Mouse (Mus musculus): ENCODE measurements at regions not wholly inside any gene's neighbourhood (a gene's known extent, or its start where the extent isn't known, plus 50 kb on each side); places are given as distances from the start of the nearest gene placed in this dataset.

DNA sequence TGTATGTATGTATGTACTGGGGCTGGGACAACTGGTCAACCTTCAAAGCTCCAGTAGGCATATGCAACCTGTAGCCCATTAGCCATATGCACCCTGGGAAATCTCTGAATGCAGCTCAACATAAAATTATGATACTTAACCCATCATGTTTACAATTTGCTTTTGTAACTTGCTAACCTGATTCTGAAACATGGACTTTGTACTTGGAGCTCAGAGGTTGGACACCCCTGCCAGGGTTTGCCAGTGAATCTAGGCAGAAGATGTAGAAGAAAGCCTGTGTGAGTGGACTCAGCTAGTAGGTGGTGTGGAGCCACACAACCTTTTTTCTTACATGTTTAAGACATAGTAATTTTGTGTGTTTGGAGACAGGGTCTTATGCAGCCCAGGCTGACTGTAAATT is 248.7 kb upstream of the Tle3 start:
- Histone ChIP-seq H3K27me3 (replicated peaks; ENCODE audit: control insufficient read depth, insufficient read depth, low read length) (no peaks in the 10 kb centered on the region), H3K4me3 (ENCODE audit: low read depth, low read length) (no peak overlapping the region), H3K27ac (ENCODE audit: low read depth, low read length) (no peak overlapping the region), H3K36me3 (ENCODE audit: control insufficient read depth, insufficient read depth, low read length) (no peaks in the 10 kb centered on the region), H3K4me1 (ENCODE audit: control insufficient read depth, insufficient read depth, low read length) (peaks cover 2% of the 10 kb centered on the region; the same call in 1 of the 2 replicates), H3K9me3 (replicated peaks; ENCODE audit: control insufficient read depth, low read length) (no peaks in the 10 kb centered on the region), H3K4me2 (ENCODE audit: low read length) (no peak overlapping the region), H3K9ac (ENCODE audit: low read length) (no peak overlapping the region)
- ATAC-seq (no peak), DNase-seq (ENCODE audit: low spot score) (no peak)

DNA sequence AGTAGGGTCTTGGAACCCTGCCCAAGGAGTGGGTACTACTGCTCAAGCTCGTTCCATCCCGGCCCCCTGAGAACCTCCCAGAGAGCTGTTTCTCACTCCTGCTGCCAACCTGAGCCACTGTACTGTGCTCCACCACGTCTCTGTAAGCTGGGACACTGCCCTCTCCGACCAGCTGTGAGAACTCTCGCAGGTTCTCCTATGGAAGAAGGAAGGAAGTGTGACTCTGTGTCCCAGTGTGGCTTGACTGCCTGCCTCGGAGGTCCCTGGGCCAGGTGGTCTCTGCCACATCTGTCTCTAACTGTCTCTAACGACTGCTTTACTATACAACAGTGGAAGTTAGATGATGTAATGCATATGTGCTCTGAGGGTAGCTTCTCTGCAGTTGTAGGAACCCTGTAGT is 246.4 kb upstream of the Tle3 start:
- H3K27me3 ChIP-seq (replicated peaks; ENCODE audit: control insufficient read depth, insufficient read depth, low read length) = no peaks in the 10 kb centered on the region
- 56% methylated on average over 7 of the region's 7 CpGs for WGBS
- no peak for DNase-seq (ENCODE audit: low spot score)

DNA sequence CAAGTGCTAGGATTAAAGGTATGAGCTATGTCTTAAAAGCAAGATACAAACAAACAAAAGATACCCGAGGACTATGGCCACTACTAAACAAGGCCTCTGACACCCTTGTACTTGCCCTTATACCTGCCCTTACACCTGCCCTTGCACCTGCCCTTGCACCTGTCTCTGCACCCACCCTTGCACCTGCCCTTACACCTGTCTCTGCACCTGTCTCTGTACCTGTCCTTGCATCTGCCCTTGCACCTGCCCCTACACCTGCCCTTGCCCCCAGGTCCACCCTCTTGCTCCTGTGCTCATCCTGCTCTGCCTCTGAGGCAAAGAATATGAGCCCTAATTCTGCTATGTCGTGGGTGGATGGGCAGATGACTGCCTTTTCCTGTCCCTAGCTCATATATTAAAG is 244.1 kb upstream of the Tle3 start:
- H3K36me3 ChIP-seq (ENCODE audit: control insufficient read depth, insufficient read depth, low read length) = no peaks in the 10 kb centered on the region
- ATAC-seq = no peak
- H3K27me3 ChIP-seq (replicated peaks; ENCODE audit: control insufficient read depth, insufficient read depth, low read length) = no peaks in the 10 kb centered on the region
- 75% methylated on average over 2 of the region's 2 CpGs for WGBS
- H3K9me3 ChIP-seq (replicated peaks; ENCODE audit: control insufficient read depth, low read length) = no peaks in the 10 kb centered on the region
- H3K4me3 ChIP-seq (ENCODE audit: low read depth, low read length) = no peak overlapping the region
- no peak overlapping the region for H3K27ac ChIP-seq (ENCODE audit: low read depth, low read length)
- no peak overlapping the region for H3K4me2 ChIP-seq (ENCODE audit: low read length)
- H3K4me1 ChIP-seq (ENCODE audit: control insufficient read depth, insufficient read depth, low read length) = no peaks in the 10 kb centered on the region
- DNase-seq (ENCODE audit: low spot score) = no peak
- no peak overlapping the region for H3K9ac ChIP-seq (ENCODE audit: low read length)

More for the DNA sequence above, 246.4 kb upstream of the Tle3 start:
- no peaks in the 10 kb centered on the region for H3K36me3 ChIP-seq (ENCODE audit: control insufficient read depth, insufficient read depth, low read length)
- H3K4me1 ChIP-seq (ENCODE audit: control insufficient read depth, insufficient read depth, low read length) = peaks cover 2% of the 10 kb centered on the region; the same call in 1 of the 2 replicates
- H3K9me3 ChIP-seq (replicated peaks; ENCODE audit: control insufficient read depth, low read length) = no peaks in the 10 kb centered on the region
- no peak overlapping the region for H3K4me3 ChIP-seq (ENCODE audit: low read depth, low read length)
- no peak overlapping the region for H3K4me2 ChIP-seq (ENCODE audit: low read length)
- no peak for ATAC-seq
- no peak overlapping the region for H3K9ac ChIP-seq (ENCODE audit: low read length)
- no peak overlapping the region for H3K27ac ChIP-seq (ENCODE audit: low read depth, low read length)

DNA sequence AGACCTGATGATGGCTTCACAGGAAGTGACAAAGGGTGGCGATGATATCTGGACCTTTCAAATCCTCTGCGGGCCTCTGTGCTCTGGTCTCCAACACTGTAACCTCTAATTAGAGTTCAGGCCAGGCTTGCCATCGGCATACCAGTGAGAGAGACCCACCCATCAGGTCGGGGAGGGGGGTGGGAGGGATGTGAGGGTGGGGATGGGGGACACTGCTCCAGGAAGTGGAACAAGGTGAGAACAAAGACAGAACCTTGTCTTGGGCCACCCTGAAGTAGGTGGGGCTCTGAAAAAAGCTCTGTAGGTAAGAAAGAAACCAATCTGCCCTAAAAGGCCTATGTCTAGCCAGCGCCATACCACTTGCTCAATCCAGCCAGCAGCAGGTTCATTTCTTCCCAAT is 243.0 kb upstream of the Tle3 start:
- no peaks in the 10 kb centered on the region for H3K36me3 ChIP-seq (ENCODE audit: control insufficient read depth, insufficient read depth, low read length)
- ATAC-seq (no peak), DNase-seq (ENCODE audit: low spot score) (no peak)
- H3K4me2 ChIP-seq (ENCODE audit: low read length) = no peak overlapping the region
- H3K27ac ChIP-seq (ENCODE audit: low read depth, low read length) = no peak overlapping the region
- no peaks in the 10 kb centered on the region for H3K4me1 ChIP-seq (ENCODE audit: control insufficient read depth, insufficient read depth, low read length)
- H3K9me3 ChIP-seq (replicated peaks; ENCODE audit: control insufficient read depth, low read length) = no peaks in the 10 kb centered on the region
- H3K27me3 ChIP-seq (replicated peaks; ENCODE audit: control insufficient read depth, insufficient read depth, low read length) = no peaks in the 10 kb centered on the region
- H3K4me3 ChIP-seq (ENCODE audit: low read depth, low read length) = no peak overlapping the region
- 79% methylated on average over 5 of the region's 5 CpGs for WGBS
- no peak overlapping the region for H3K9ac ChIP-seq (ENCODE audit: low read length)

DNA sequence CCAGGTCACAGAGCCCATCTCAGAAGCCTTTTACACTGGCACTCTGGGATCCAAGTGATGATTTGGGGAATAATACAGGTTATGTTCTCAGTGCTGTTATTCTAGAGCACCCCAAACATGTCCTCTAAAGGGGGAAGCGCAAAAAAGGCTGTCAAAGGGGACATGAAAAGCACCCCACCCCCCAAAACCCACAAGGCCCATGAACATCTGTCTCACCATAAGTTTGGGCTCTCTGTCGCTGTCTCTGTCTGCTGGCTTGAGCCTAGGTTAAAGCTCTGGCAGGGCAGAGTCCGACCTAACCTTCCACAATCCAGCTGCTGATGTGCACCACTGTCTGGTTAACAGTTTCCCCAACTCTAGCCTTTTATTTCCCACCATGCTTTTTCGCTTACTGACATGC is 241.3 kb upstream of the Tle3 start:
- H3K4me3 ChIP-seq (ENCODE audit: low read depth, low read length) = no peak overlapping the region

DNA sequence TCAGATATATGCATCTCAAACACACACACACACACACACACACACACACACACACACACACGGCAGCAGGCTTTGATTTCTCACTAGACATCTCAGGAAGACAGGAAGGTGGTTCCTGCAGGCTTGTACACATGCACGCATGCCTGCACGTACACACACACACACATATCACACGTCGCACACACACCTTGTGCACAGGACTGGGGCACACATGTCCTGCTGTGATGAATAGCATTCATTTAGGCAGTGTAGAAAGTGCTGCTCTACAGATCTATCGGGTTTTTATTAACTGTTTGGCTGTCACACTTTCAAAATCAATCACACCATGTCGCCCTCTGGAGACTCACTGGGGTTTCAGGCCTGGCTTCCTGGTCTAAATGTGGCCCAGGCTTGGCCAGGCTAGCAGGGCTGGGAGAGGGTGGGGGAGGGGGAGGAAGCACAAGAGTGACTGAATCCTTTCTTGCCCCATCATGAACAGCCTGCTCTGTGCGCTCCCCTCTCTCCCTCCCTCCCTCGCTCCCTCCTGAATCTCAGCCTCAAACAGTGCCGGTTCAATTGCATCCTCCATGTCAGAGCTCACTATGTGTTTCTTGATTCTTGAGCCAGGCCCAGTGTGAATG is 236.8 kb upstream of the Tle3 start:
- no peak overlapping the region for H3K4me3 ChIP-seq (ENCODE audit: low read depth, low read length)
- H3K27ac ChIP-seq (ENCODE audit: low read depth, low read length) = no peak overlapping the region
- ATAC-seq (peak; percentile 55), DNase-seq (ENCODE audit: low spot score) (peak; percentile 37)
- WGBS = 47% methylated on average over 10 of the region's 10 CpGs
- no peak overlapping the region for H3K9ac ChIP-seq (ENCODE audit: low read length)
- no peaks in the 10 kb centered on the region for H3K9me3 ChIP-seq (replicated peaks; ENCODE audit: control insufficient read depth, low read length)
- no peaks in the 10 kb centered on the region for H3K27me3 ChIP-seq (replicated peaks; ENCODE audit: control insufficient read depth, insufficient read depth, low read length)
- H3K4me1 ChIP-seq (ENCODE audit: control insufficient read depth, insufficient read depth, low read length) = no peaks in the 10 kb centered on the region; the same call in 1 of the 2 replicates
- H3K4me2 ChIP-seq (ENCODE audit: low read length) = no peak overlapping the region
- no peaks in the 10 kb centered on the region for H3K36me3 ChIP-seq (ENCODE audit: control insufficient read depth, insufficient read depth, low read length)

More for the DNA sequence above, 241.3 kb upstream of the Tle3 start:
- Histone ChIP-seq H3K27me3 (replicated peaks; ENCODE audit: control insufficient read depth, insufficient read depth, low read length) (no peaks in the 10 kb centered on the region), H3K9ac (ENCODE audit: low read length) (no peak overlapping the region), H3K4me1 (ENCODE audit: control insufficient read depth, insufficient read depth, low read length) (no peaks in the 10 kb centered on the region; the same call in 1 of the 2 replicates), H3K4me2 (ENCODE audit: low read length) (no peak overlapping the region), H3K9me3 (replicated peaks; ENCODE audit: control insufficient read depth, low read length) (no peaks in the 10 kb centered on the region), H3K36me3 (ENCODE audit: control insufficient read depth, insufficient read depth, low read length) (no peaks in the 10 kb centered on the region), H3K27ac (ENCODE audit: low read depth, low read length) (no peak overlapping the region)
- no peak for ATAC-seq
- no peak for DNase-seq (ENCODE audit: low spot score)
- 87% methylated on average over 4 of the region's 4 CpGs for WGBS

DNA sequence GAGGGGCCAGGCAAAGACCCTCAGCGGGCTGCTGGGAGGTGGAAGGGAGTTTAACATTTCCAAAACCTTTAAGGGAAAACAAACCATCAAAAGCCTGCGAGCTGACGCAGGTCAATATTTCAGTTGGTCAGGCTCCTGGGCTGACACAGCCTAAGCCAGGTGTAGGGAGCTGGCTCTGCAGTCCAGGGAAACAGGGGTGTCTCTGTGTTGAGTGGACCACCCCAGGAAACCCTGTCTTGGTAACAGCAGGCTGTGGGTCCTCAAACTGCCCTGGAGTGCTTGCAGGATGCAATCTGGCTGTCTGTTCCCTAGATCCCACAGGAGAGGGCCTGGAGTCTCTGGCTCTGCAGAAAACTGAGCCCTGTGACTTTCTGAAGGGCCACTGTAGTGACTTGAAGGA is 236.2 kb upstream of the Tle3 start:
- Histone ChIP-seq H3K4me3 (ENCODE audit: low read depth, low read length) (no peak overlapping the region), H3K4me2 (ENCODE audit: low read length) (no peak overlapping the region), H3K36me3 (ENCODE audit: control insufficient read depth, insufficient read depth, low read length) (no peaks in the 10 kb centered on the region), H3K27ac (ENCODE audit: low read depth, low read length) (no peak overlapping the region), H3K9ac (ENCODE audit: low read length) (no peak overlapping the region), H3K9me3 (replicated peaks; ENCODE audit: control insufficient read depth, low read length) (no peaks in the 10 kb centered on the region), H3K27me3 (replicated peaks; ENCODE audit: control insufficient read depth, insufficient read depth, low read length) (no peaks in the 10 kb centered on the region), H3K4me1 (ENCODE audit: control insufficient read depth, insufficient read depth, low read length) (no peaks in the 10 kb centered on the region; the same call in 1 of the 2 replicates)
- DNase-seq (ENCODE audit: low spot score) (no peak), ATAC-seq (no peak)
- WGBS = 47% methylated on average over 3 of the region's 3 CpGs

DNA sequence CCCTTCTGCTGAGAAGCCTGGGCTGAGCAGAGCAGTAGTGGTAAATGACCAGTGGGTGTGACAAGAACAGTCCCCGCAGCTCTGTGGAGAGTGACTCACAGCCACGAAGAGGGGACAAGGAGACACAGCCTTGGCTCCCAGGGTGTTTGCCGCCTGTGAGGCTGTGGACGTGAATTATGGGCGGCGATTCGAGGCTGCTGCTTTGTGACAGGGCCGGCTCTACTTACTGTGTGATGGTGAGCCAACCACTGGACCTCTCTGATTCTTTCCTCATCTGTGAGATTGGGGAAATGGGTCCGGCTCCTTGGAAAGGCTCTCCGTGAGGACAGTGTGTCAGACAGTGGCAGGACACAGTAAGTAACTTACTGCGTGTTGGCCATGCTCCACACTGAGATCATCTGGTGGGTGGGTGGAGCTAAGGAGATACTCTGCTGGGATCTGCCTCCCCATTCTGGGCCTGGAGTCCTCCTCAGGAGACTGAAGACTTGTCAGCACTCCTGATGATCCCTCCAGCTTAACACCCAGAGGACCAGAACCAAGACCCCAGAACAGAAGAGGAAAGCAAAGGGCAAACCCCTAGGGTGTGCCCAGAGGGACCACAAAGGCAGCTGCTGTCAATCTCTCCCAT is 233.3 kb upstream of the Tle3 start:
- H3K27me3 ChIP-seq (replicated peaks; ENCODE audit: control insufficient read depth, insufficient read depth, low read length) = peaks cover 4% of the 10 kb centered on the region; the same call in 1 of the 2 replicates
- no peak for ATAC-seq
- H3K9me3 ChIP-seq (replicated peaks; ENCODE audit: control insufficient read depth, low read length) = no peaks in the 10 kb centered on the region
- no peak for DNase-seq (ENCODE audit: low spot score)
- no peak overlapping the region for H3K4me3 ChIP-seq (ENCODE audit: low read depth, low read length)
- H3K4me1 ChIP-seq (ENCODE audit: control insufficient read depth, insufficient read depth, low read length) = no peaks in the 10 kb centered on the region; the same call in 1 of the 2 replicates
- no peak overlapping the region for H3K9ac ChIP-seq (ENCODE audit: low read length)
- H3K27ac ChIP-seq (ENCODE audit: low read depth, low read length) = no peak overlapping the region
- 72% methylated on average over 11 of the region's 11 CpGs for WGBS
- H3K36me3 ChIP-seq (ENCODE audit: control insufficient read depth, insufficient read depth, low read length) = no peaks in the 10 kb centered on the region
- H3K4me2 ChIP-seq (ENCODE audit: low read length) = no peak overlapping the region

DNA sequence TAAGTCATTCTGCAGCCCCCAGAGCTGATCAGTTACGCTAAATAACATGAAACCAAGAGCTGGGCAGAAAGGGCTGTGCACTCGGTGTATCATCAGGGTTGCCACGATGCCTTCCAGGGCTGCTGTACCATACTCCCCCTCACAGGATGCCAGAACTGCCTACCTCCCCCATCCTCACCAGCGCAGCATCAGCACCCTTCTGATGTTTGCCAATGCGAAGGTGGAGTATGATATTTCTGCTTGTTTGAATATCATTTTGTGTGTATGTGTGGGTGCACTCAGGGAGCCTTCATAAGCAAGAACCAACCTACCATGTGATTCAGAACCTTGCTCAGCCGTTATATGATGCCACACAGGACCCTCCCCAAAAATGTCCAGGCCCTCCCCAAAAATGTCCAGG is 229.1 kb upstream of the Tle3 start:
- no peak overlapping the region for H3K9ac ChIP-seq (ENCODE audit: low read length)
- H3K4me2 ChIP-seq (ENCODE audit: low read length) = no peak overlapping the region
- H3K4me3 ChIP-seq (ENCODE audit: low read depth, low read length) = no peak overlapping the region
- ATAC-seq (no peak), DNase-seq (ENCODE audit: low spot score) (no peak)
- H3K9me3 ChIP-seq (replicated peaks; ENCODE audit: control insufficient read depth, low read length) = no peaks in the 10 kb centered on the region
- H3K27ac ChIP-seq (ENCODE audit: low read depth, low read length) = no peak overlapping the region
- H3K27me3 ChIP-seq (replicated peaks; ENCODE audit: control insufficient read depth, insufficient read depth, low read length) = peaks cover 7% of the 10 kb centered on the region; the same call in 1 of the 2 replicates
- 89% methylated on average over 6 of the region's 6 CpGs for WGBS
- no peaks in the 10 kb centered on the region for H3K4me1 ChIP-seq (ENCODE audit: control insufficient read depth, insufficient read depth, low read length)
- H3K36me3 ChIP-seq (ENCODE audit: control insufficient read depth, insufficient read depth, low read length) = no peaks in the 10 kb centered on the region
